Mouse (Mus musculus) bone marrow, adult 2 months (tissue): ENCODE measurements around the gene Srl.

Experiments used
- CTCF ChIP-seq: fragments of 200-500 bp; IDR thresholded peaks from 2 replicates; pipeline ENCODE4 v1.5.1; 2011; ENCODE audit warnings: low read length, control low read depth; ENCODE audit not compliant: control insufficient read depth, insufficient read depth
- POLR2A ChIP-seq: fragments of 200-500 bp; IDR thresholded peaks from 2 replicates; pipeline ENCODE4 v1.6.1; 2011; ENCODE audit warnings: low read depth, mild to moderate bottlenecking, control low read depth, low read length, borderline replicate concordance; ENCODE audit not compliant: control insufficient read depth

DNA sequence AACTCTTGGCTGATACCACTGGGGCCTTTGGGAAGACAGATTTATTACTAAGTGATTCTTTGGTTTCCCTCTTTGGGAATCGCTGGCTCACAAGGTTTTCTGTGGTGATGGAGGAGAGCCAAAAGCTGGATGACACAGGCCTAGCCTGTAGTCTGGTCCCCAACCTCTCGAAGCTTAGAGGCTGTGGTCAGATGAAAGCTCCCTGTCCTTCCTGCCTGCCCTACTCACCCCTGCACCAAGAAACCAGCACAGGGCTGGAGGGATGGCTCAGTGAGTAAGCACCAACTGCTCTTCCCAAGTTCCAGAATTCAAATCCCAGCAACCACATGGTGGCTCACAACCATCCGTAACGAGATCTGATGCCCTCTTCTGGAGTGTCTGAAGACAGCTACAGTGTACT is 2.1 kb downstream of the Srl start:
- TF ChIP-seq POLR2A (no peak), CTCF (no peak)
